Mouse (Mus musculus) limb, embryonic 14.5 days (tissue): Measurements from ENCODE around the gene Lingo4. TPM values are rescaled to one million over a fixed set of nuclear protein-coding genes. Genes with fewer than 3 reads are reported as not detected.

ENCODE experiments used
- ATAC-seq: fragments of 200-750 bp; cut with Nextera tagmentation; 2 replicates; pipeline ENCODE4 v1.8.0; 2017; ENCODE audit warnings: low read depth, moderate number of reproducible peaks, moderate TSS enrichment; ENCODE audit not compliant: low FRiP score
- DNase-seq: peaks from one replicate; pipeline ENCODE4 v3.0.0-alpha.2; 2015; ENCODE audit warnings: low spot score
- H3K27ac ChIP-seq: fragments of 300-500 bp; sonication (generic); replicated peaks from 2 replicates; pipeline ENCODE4 v1.5.1; 2014; ENCODE audit warnings: low read depth, mild to moderate bottlenecking, low read length, moderate library complexity, mixed read lengths
- H3K27me3 ChIP-seq: fragments of 300-500 bp; sonication (generic); 2 replicates; pipeline ENCODE4 v1.6.1; 2014; ENCODE audit warnings: low read length, mixed read lengths; ENCODE audit not compliant: control insufficient read depth, insufficient read depth
- H3K36me3 ChIP-seq: fragments of 300-500 bp; sonication (generic); 2 replicates; pipeline ENCODE4 v1.6.1; 2014; ENCODE audit warnings: mild to moderate bottlenecking, low read length, moderate library complexity, mixed read lengths; ENCODE audit not compliant: control insufficient read depth, insufficient read depth
- H3K4me1 ChIP-seq: fragments of 300-500 bp; sonication (generic); 2 replicates; pipeline ENCODE4 v1.6.1; 2014; ENCODE audit warnings: antibody characterized with exemption, low read length, mixed read lengths; ENCODE audit not compliant: control insufficient read depth, insufficient read depth
- H3K4me2 ChIP-seq: fragments of 300-500 bp; sonication (generic); replicated peaks from 2 replicates; pipeline ENCODE4 v1.6.1; 2014; ENCODE audit warnings: low read depth, mild to moderate bottlenecking, low read length, moderate library complexity; ENCODE audit not compliant: severe bottlenecking
- H3K4me3 ChIP-seq: fragments of 300-500 bp; sonication (generic); replicated peaks from 2 replicates; pipeline ENCODE4 v1.5.1; 2014; ENCODE audit warnings: low read length
- H3K9ac ChIP-seq: fragments of 300-500 bp; sonication (generic); 2 replicates; pipeline ENCODE4 v1.6.1; 2014; ENCODE audit warnings: mild to moderate bottlenecking, low read depth, low read length, moderate library complexity; ENCODE audit not compliant: severe bottlenecking
- H3K9me3 ChIP-seq: fragments of 300-500 bp; sonication (generic); 2 replicates; pipeline ENCODE4 v1.6.1; 2016; ENCODE audit warnings: low read length; ENCODE audit not compliant: control insufficient read depth
- POLR2A ChIP-seq: fragments of 200-500 bp; IDR thresholded peaks from 2 replicates; pipeline ENCODE4 v1.8.0; 2012; ENCODE audit warnings: inconsistent platforms, mild to moderate bottlenecking, moderate library complexity, borderline replicate concordance; ENCODE audit not compliant: insufficient read depth, insufficient read length; ENCODE audit errors: extremely low read depth
- WGBS: fragments of 180-500 bp; shearing (Covaris S2); extraction: QIAGEN DNeasy Blood & Tissue Kit; methylation state at CpG from one replicate; pipeline ENCODE4 v1.1.7; 2014; 5-methylcytosine and 5-hydroxymethylcytosine counted together
- polyA plus RNA-seq, 2 experiments: library from polyadenylated mRNA; depleted of rRNA in 1 of 2; stranded (reverse) in 1 of 2; unstranded in 1 of 2; fragments of >200 nt; fragmentation: Nextera tagmentation in 1 of 2; extraction: Ambion mirVana in 1 of 2; gene quantifications; 2 replicates each; pipeline versions ENCODE4 v1.2.1 to v1.2.3; 2012 to 2014

The Lingo4 gene
- polyA plus RNA-seq, 2 experiments, result 0.06 TPM; not detected in 1

GRCm38 (mm10) chr3:94402451-94402850 is 4.1 kb downstream of the Lingo4 start:
- no peak for ATAC-seq
- Histone ChIP-seq H3K4me1 (no peaks in the 10 kb centered on the region), H3K4me2 (no peak overlapping the region), H3K4me3 (no peak overlapping the region), H3K27me3 (peaks cover 42% of the 10 kb centered on the region), H3K36me3 (no peaks in the 10 kb centered on the region), H3K9me3 (no peaks in the 10 kb centered on the region), H3K27ac (no peak overlapping the region), H3K9ac (no peak overlapping the region)
- no peak for DNase-seq
- WGBS, result 67% methylated on average over 8 of the region's 8 CpGs
- no peak for TF ChIP-seq POLR2A

- no peak for TF ChIP-seq POLR2A
- no peak overlapping the region for H3K27ac ChIP-seq
- peaks cover 28% of the 10 kb centered on the region for H3K27me3 ChIP-seq
- peak; percentile 60 for DNase-seq
- no peaks in the 10 kb centered on the region for H3K36me3 ChIP-seq
- no peaks in the 10 kb centered on the region for H3K9me3 ChIP-seq
- ATAC-seq, result peak; percentile 82
- no peak overlapping the region for H3K4me2 ChIP-seq
- H3K4me3 ChIP-seq, result no peak overlapping the region
- H3K4me1 ChIP-seq, result no peaks in the 10 kb centered on the region
- H3K9ac ChIP-seq, result no peak overlapping the region
- 20% methylated on average over 7 of the region's 7 CpGs for WGBS
Observed at GRCm38 (mm10) chr3:94404366-94405054, 6.2 kb downstream of the Lingo4 start.

- Histone ChIP-seq H3K9me3 (no peaks in the 10 kb centered on the region), H3K9ac (no peak overlapping the region), H3K4me2 (no peak overlapping the region), H3K4me3 (no peak overlapping the region), H3K27ac (no peak overlapping the region), H3K27me3 (peaks cover 18% of the 10 kb centered on the region), H3K4me1 (no peaks in the 10 kb centered on the region), H3K36me3 (no peaks in the 10 kb centered on the region)
- 57% methylated on average over 4 of the region's 4 CpGs for WGBS
- TF ChIP-seq POLR2A, result no peak
- ATAC-seq, result no peak
- no peak for DNase-seq
Observed at GRCm38 (mm10) chr3:94405561-94405960, 7.2 kb downstream of the Lingo4 start.

GRCm38 (mm10) chr3:94412530-94412929 is 14.2 kb downstream of the Lingo4 start:
- Histone ChIP-seq H3K4me1 (peaks cover 8% of the 10 kb centered on the region; the same call in 1 of the 2 replicates), H3K27ac (no peak overlapping the region), H3K27me3 (no peaks in the 10 kb centered on the region), H3K9ac (no peak overlapping the region), H3K4me3 (peak overlapping the region; percentile 41), H3K9me3 (no peaks in the 10 kb centered on the region), H3K36me3 (no peaks in the 10 kb centered on the region), H3K4me2 (peak overlapping the region; percentile 64)
- DNase-seq (no peak), ATAC-seq (no peak; the same call in 1 of the 2 replicates)
- WGBS, result 7% methylated on average over 24 of the region's 25 CpGs
- TF ChIP-seq POLR2A, result no peak

GRCm38 (mm10) chr3:94413031-94413679 is 14.8 kb downstream of the Lingo4 start, which contains the start of gene Tdrkh:
Tdrkh (plus strand) TSS chr3:94413273.
- Histone ChIP-seq H3K9ac (peak within 1 kb of the TSS; percentile 42), H3K27me3 (no peaks in the 10 kb centered on the region), H3K4me1 (peaks cover 8% of the 10 kb centered on the region; the same call in 1 of the 2 replicates), H3K36me3 (no peaks in the 10 kb centered on the region), H3K9me3 (no peaks in the 10 kb centered on the region), H3K27ac (no peak within 1 kb of the TSS), H3K4me3 (peak within 1 kb of the TSS; percentile 41), H3K4me2 (peak within 1 kb of the TSS; percentile 64)
- no peak for TF ChIP-seq POLR2A
- ATAC-seq, result peak; percentile 99
- 9% methylated on average over 52 of the region's 52 CpGs for WGBS
- peak; percentile 96 for DNase-seq
